Mouse (Mus musculus): ENCODE measurements around the gene 4933430I17Rik. TPM values are rescaled to one million over a fixed set of nuclear protein-coding genes. Genes with fewer than 3 reads are reported as not detected.

4933430I17Rik gene
- total RNA-seq, 1 experiment from 2014 or later = not detected

- ATAC-seq (replicated peaks in 1 of 2; ENCODE audit: insufficient read depth in 1 of 2, low FRiP score in 2 of 2, low TSS enrichment in 1 of 2, low read depth in 1 of 2, poor library complexity in 2 of 2, severe bottlenecking in 2 of 2) = peak; percentile 5 to 19; a peak in 3 of 4 replicates
Measured at GRCm38 (mm10) chr4:62519122-62519848, 5.9 kb upstream of the 4933430I17Rik start.

DNA sequence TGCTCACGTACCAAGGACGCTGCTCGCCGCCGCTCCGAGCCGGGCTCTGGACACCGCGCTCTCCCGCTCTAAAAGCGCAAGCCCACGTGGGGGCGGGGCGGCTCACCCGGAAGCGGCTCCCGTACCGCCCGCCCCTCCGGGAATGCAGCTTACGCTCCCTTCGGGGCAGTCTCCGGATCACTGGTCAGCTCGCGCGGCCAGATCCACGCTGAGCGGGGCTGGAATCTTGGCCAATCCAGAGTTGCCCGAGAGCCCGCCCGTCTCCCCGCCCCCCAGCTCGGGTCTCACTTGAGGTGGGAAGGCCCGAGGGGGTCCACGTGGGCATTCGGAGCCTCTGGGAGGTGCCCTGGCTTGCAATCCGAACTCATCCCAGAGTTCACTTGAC lies 5.3 kb upstream of the 4933430I17Rik start, which contains the start of gene Alad:
Alad (minus strand) TSS at position 70 of the 385 bp plus-strand sequence.
- ATAC-seq (replicated peaks in 1 of 2; ENCODE audit: insufficient read depth in 1 of 2, low FRiP score in 2 of 2, low TSS enrichment in 1 of 2, low read depth in 1 of 2, poor library complexity in 2 of 2, severe bottlenecking in 2 of 2) = peak; percentile 38

DNA sequence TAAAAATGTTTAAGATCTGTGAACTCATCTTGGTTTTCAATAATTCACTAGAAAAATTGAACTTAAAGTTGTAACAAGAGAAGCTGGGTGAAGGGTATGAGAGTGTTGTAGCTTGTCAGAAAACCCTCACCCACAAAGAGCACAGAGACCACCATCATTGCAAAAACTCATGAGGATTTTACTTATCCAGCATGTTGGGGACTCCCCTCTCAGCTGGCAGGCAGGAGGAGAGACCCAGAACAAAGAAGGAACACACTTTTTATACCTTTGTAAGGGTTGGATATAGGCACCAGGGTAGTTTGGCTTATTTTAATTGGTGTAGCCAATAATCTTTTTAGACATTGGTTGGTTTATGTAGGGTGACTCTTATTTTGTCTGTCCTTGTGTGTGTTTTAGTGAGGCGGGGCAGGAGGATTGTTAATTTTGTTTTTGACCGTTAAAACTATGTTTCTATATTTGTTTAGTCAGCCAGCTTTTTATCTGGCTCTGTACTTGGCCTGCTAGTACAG lies 4.2 kb upstream of the 4933430I17Rik start:
- no peak for ATAC-seq (replicated peaks in 1 of 2; ENCODE audit: insufficient read depth in 1 of 2, low FRiP score in 2 of 2, low TSS enrichment in 1 of 2, low read depth in 1 of 2, poor library complexity in 2 of 2, severe bottlenecking in 2 of 2)

GRCm38 (mm10) chr4:62525489-62525811 lies 281 bp downstream of the 4933430I17Rik start:
- no peak for ATAC-seq (replicated peaks in 1 of 2; ENCODE audit: insufficient read depth in 1 of 2, low FRiP score in 2 of 2, low TSS enrichment in 1 of 2, low read depth in 1 of 2, poor library complexity in 2 of 2, severe bottlenecking in 2 of 2)

- no peak for ATAC-seq (replicated peaks in 1 of 2; ENCODE audit: insufficient read depth in 1 of 2, low FRiP score in 2 of 2, low TSS enrichment in 1 of 2, low read depth in 1 of 2, poor library complexity in 2 of 2, severe bottlenecking in 2 of 2)
Measured at GRCm38 (mm10) chr4:62526256-62526655, 1.1 kb downstream of the 4933430I17Rik start.

- no peak for ATAC-seq (replicated peaks in 1 of 2; ENCODE audit: insufficient read depth in 1 of 2, low FRiP score in 2 of 2, low TSS enrichment in 1 of 2, low read depth in 1 of 2, poor library complexity in 2 of 2, severe bottlenecking in 2 of 2)
Measured at GRCm38 (mm10) chr4:62527655-62528054, 2.5 kb downstream of the 4933430I17Rik start.

DNA sequence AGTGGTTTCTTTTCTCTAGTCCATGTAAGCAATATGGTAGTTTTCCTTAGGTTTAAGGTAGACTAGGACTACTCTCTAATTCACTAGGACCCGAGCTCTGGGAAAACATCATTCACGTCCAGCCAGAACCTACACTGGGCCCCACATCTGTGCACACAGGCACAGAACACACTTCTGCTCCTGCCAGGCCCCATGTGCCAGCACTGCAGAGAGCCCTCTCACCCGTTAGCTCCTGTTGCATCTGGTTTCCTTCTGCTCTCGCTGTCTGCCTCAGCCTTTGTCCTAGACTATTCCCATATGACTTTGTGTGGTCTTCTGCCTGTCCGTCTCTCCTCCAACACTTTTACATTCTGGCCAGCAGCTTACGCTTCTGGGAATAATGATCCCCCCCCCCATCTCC lies 8.6 kb downstream of the 4933430I17Rik start:
- ATAC-seq (replicated peaks in 1 of 2; ENCODE audit: insufficient read depth in 1 of 2, low FRiP score in 2 of 2, low TSS enrichment in 1 of 2, low read depth in 1 of 2, poor library complexity in 2 of 2, severe bottlenecking in 2 of 2) = no peak

- no peak for ATAC-seq (replicated peaks in 1 of 2; ENCODE audit: insufficient read depth in 1 of 2, low FRiP score in 2 of 2, low TSS enrichment in 1 of 2, low read depth in 1 of 2, poor library complexity in 2 of 2, severe bottlenecking in 2 of 2)
Measured at GRCm38 (mm10) chr4:62541802-62542201, 16.6 kb downstream of the 4933430I17Rik start.

GRCm38 (mm10) chr4:62543782-62544181 lies 18.6 kb downstream of the 4933430I17Rik start:
- ATAC-seq (replicated peaks in 1 of 2; ENCODE audit: insufficient read depth in 1 of 2, low FRiP score in 2 of 2, low TSS enrichment in 1 of 2, low read depth in 1 of 2, poor library complexity in 2 of 2, severe bottlenecking in 2 of 2) = no peak

DNA sequence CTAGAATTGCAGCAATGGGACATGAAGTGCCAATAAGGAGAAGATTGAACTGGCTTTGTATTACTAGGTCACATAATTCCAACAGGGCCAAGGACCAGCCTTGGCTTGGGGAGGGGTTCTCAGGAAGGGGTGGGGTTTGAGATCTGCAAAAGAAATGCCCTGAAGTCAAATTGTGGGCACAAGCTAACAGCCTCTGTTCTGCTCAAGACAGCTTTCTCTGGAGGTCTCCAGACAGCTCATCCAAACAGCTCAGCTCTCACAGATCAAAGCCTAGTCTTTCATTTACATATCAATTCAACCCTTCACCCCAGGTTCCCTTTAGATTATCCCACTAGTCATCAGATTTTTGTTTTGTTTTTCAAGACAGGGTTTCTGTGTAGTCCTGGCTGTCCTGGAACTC lies 19.6 kb downstream of the 4933430I17Rik start:
- no peak for ATAC-seq (replicated peaks in 1 of 2; ENCODE audit: insufficient read depth in 1 of 2, low FRiP score in 2 of 2, low TSS enrichment in 1 of 2, low read depth in 1 of 2, poor library complexity in 2 of 2, severe bottlenecking in 2 of 2)

GRCm38 (mm10) chr4:62551966-62552365 lies 26.8 kb downstream of the 4933430I17Rik start:
- no peak for ATAC-seq (replicated peaks in 1 of 2; ENCODE audit: insufficient read depth in 1 of 2, low FRiP score in 2 of 2, low TSS enrichment in 1 of 2, low read depth in 1 of 2, poor library complexity in 2 of 2, severe bottlenecking in 2 of 2)

DNA sequence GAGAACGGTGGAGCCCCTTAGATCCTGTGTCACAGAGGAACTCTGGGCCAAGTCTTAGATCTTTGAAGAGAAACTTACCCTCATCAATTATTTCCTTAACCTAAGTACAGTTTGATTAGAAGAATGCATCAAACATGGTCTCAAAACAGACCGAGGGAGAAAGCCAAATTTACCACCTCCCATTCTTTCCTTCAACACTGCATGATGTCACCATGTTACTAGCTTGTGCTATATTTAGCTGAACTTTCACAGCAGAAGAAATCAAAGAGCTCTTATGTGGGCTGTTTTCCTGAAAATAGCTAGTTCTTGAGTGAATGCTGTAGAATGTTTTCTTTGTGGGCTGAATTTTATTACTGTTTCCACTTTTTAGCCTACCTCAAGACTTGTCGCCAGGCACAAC lies 32.3 kb downstream of the 4933430I17Rik start:
- no peak for ATAC-seq (replicated peaks in 1 of 2; ENCODE audit: insufficient read depth in 1 of 2, low FRiP score in 2 of 2, low TSS enrichment in 1 of 2, low read depth in 1 of 2, poor library complexity in 2 of 2, severe bottlenecking in 2 of 2)

DNA sequence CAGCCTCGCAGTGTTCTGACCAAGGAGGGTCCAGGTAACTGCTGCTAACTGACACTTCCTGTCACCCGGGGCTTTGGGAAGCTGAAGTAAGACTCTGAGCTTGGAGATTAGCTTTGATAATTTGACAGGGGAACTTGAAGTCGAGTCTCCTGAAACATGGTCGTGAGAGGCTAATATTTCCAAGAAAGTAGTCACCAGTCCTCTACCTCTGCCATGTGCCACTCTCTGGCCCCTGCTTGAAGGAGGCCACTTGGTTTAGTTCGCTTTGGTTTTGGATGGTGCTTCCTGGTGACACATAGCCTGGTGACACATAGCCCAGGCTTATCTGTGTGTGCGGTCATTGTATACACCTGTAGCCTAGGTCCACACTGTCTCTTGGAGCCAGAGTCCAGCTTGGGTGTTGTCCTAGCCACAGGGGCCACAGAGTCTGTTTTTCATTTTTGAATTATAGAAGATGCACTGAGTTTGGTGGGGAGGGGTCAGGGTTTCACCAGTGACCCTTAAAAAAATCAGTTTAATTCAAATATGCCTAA lies 34.7 kb downstream of the 4933430I17Rik start, which contains the start of gene Rgs3:
Rgs3 (plus strand) TSS at position 51 of the 533 bp plus-strand sequence.
- no peak for ATAC-seq (replicated peaks in 1 of 2; ENCODE audit: insufficient read depth in 1 of 2, low FRiP score in 2 of 2, low TSS enrichment in 1 of 2, low read depth in 1 of 2, poor library complexity in 2 of 2, severe bottlenecking in 2 of 2)

- peak; percentile 90 to 91 for ATAC-seq (replicated peaks in 1 of 2; ENCODE audit: insufficient read depth in 1 of 2, low FRiP score in 2 of 2, low TSS enrichment in 1 of 2, low read depth in 1 of 2, poor library complexity in 2 of 2, severe bottlenecking in 2 of 2)
Measured at GRCm38 (mm10) chr4:62560963-62561629, 35.9 kb downstream of the 4933430I17Rik start.

DNA sequence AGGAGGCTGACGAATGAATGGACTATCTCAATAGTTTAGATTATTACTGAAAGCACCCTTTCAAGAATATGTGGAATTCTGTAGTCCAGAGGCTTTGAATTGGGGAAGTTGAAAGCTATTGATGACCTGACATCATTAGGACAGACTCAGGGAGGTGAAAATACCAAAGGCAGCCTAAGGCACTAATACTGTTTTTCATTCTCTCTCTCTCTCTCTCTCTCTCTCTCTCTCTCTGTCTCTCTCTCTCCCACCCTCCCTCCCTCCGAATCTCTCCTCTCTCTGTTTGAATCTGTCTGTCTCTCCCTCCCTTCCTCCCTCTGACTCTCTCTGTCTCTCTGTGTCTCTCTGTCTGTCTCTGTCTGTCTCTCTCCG lies 36.4 kb downstream of the 4933430I17Rik start:
- no peak; a peak in 1 of 4 replicates for ATAC-seq (replicated peaks in 1 of 2; ENCODE audit: insufficient read depth in 1 of 2, low FRiP score in 2 of 2, low TSS enrichment in 1 of 2, low read depth in 1 of 2, poor library complexity in 2 of 2, severe bottlenecking in 2 of 2)

DNA sequence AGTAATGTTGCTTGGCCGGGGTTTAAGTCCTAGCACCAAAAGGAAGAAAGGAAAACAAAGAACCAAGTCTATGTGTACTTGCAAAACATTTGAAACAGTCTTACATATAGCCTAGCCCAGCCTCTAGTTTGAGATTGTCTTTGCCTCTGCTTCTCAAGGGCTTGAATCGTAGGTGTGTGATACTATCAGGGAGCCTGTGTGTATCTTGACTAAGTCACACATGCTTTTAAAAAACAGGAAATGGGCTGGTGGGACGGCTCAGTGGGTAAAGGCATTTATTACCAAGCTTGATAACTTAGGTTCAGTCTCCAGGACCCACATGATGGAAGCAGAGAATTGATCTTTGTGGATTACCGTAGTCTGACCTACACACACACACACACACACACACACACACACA lies 36.8 kb downstream of the 4933430I17Rik start:
- no peak for ATAC-seq (replicated peaks in 1 of 2; ENCODE audit: insufficient read depth in 1 of 2, low FRiP score in 2 of 2, low TSS enrichment in 1 of 2, low read depth in 1 of 2, poor library complexity in 2 of 2, severe bottlenecking in 2 of 2)

DNA sequence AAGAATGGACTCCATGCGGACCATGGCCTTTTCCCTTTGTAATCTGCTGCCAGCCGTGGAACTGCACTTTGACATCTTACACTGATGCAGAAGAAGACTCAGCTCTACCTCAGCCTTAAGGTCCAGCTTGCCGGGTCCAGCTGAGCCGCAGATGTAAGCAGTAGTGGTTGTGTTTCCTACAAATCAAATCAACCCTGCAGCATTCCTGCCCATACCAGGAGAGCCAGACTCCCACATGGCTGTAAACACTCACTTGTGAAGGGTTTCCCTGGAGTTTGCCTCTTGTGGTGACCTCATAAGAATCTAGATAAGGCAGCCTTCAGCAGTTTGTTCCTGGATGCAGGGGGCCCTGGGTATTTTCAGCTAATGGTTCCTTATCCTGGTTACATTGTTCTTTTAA lies 41.4 kb downstream of the 4933430I17Rik start:
- ATAC-seq (replicated peaks in 1 of 2; ENCODE audit: insufficient read depth in 1 of 2, low FRiP score in 2 of 2, low TSS enrichment in 1 of 2, low read depth in 1 of 2, poor library complexity in 2 of 2, severe bottlenecking in 2 of 2) = no peak

DNA sequence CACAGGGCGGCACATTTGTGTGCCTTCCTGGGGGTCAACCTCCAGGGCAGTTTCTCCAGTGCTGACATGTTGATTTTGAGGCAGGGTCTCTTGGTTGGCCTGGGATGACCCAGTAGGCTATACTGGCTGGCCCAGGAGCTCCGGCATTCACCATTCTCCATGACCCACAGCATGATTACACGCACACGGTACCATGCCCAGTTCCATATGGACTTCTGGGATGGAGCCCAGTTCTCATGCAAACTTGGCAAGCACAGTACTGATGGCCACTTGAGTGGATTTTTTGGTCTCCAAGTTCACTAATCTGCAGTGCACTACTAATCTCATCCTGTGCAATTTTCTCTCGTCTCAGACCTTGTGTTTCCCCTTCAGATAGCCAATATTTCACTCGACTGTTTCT lies 42.5 kb downstream of the 4933430I17Rik start:
- no peak for ATAC-seq (replicated peaks in 1 of 2; ENCODE audit: insufficient read depth in 1 of 2, low FRiP score in 2 of 2, low TSS enrichment in 1 of 2, low read depth in 1 of 2, poor library complexity in 2 of 2, severe bottlenecking in 2 of 2)

Measured in hematopoietic stem cell, adult 5-6 weeks (primary cell).